Mouse (Mus musculus) naive thymus-derived CD4-positive, alpha-beta T cell, adult 2 months (primary cell): ENCODE measurements around the gene Cgref1.
A peak's percentile ranks its signal among the peaks of the same experiment; 100 is the strongest.

Experiments used
- DNase-seq: peaks from one replicate; pipeline ENCODE4 v3.0.0-alpha.2; 2011; ENCODE audit warnings: low read depth

The Cgref1 gene

GRCm38 (mm10) chr5:30949654-30950326 lies 4.4 kb upstream of the Cgref1 start:
- peak; percentile 91 for DNase-seq

GRCm38 (mm10) chr5:30948620-30949019 lies 3.2 kb upstream of the Cgref1 start:
- no peak for DNase-seq

GRCm38 (mm10) chr5:30944344-30944743 lies 1.0 kb downstream of the Cgref1 start:
- no peak for DNase-seq

- peak; percentile 51 for DNase-seq
Measured at GRCm38 (mm10) chr5:30943004-30943403, 2.4 kb downstream of the Cgref1 start.

GRCm38 (mm10) chr5:30934725-30935461 lies 10.5 kb downstream of the Cgref1 start:
- DNase-seq, result no peak

- DNase-seq, result no peak
Measured at GRCm38 (mm10) chr5:30933705-30934104, 11.7 kb downstream of the Cgref1 start.

- DNase-seq, result no peak
Measured at GRCm38 (mm10) chr5:30931378-30931777, 14.0 kb downstream of the Cgref1 start.

GRCm38 (mm10) chr5:30930846-30931245 lies 14.5 kb downstream of the Cgref1 start:
- DNase-seq, result no peak

GRCm38 (mm10) chr5:30930121-30930520 lies 15.3 kb downstream of the Cgref1 start:
- peak; percentile 74 for DNase-seq

GRCm38 (mm10) chr5:30927945-30928529 lies 17.4 kb downstream of the Cgref1 start:
- peak; percentile 23 for DNase-seq

- no peak for DNase-seq
Measured at GRCm38 (mm10) chr5:30926073-30926472, 19.3 kb downstream of the Cgref1 start.

- no peak for DNase-seq
Measured at GRCm38 (mm10) chr5:30925217-30925616, 20.2 kb downstream of the Cgref1 start.

GRCm38 (mm10) chr5:30924614-30925013 lies 20.8 kb downstream of the Cgref1 start:
- DNase-seq, result no peak

- DNase-seq, result no peak
Measured at GRCm38 (mm10) chr5:30923119-30923518, 22.3 kb downstream of the Cgref1 start.

GRCm38 (mm10) chr5:30922581-30923041 lies 22.8 kb downstream of the Cgref1 start:
- DNase-seq, result no peak

GRCm38 (mm10) chr5:30921256-30922033 lies 23.9 kb downstream of the Cgref1 start, which contains the start of gene Khk:
Gene Khk (plus strand): TSS chr5:30921431.
- peak; percentile 97 for DNase-seq

- DNase-seq, result no peak
Measured at GRCm38 (mm10) chr5:30920621-30921020, 24.8 kb downstream of the Cgref1 start.

- DNase-seq, result no peak
Measured at GRCm38 (mm10) chr5:30919831-30920614, 25.4 kb downstream of the Cgref1 start.

GRCm38 (mm10) chr5:30918691-30919090 lies 26.7 kb downstream of the Cgref1 start:
- DNase-seq, result no peak

- no peak for DNase-seq
Measured at GRCm38 (mm10) chr5:30917891-30918670, 27.3 kb downstream of the Cgref1 start.

GRCm38 (mm10) chr5:30917348-30917747 lies 28.0 kb downstream of the Cgref1 start:
- no peak for DNase-seq
